Comparison of ENCODE assay signal across 8 mouse cellular contexts in genomic region chr14:46883871-46884441, GRCm38 (mm10). TPM values are rescaled to one million over a fixed set of nuclear protein-coding genes. Genes with fewer than 3 reads are reported as not detected.
A peak's percentile ranks its signal among the peaks of the same experiment; 100 is the strongest.
DNase-seq lines count a peak whose midpoint lies in the region; ATAC-seq and TF ChIP-seq lines count a peak whose summit lies in the region.

No protein-coding gene starts in this region.

- H3K36me3 ChIP-seq in erythroblast, embryonic 14.5 days (ENCODE audit: control insufficient read depth) = no peaks in the 10 kb centered on the region
- no peaks in the 10 kb centered on the region for H3K36me3 ChIP-seq in embryonic facial prominence, embryonic 11.5 days (replicated peaks; ENCODE audit: control insufficient read depth, insufficient read depth, low read depth, low read length)
- H3K36me3 ChIP-seq in midbrain, embryonic 16.5 days (ENCODE audit: control insufficient read depth, insufficient read depth, low read length) = no peaks in the 10 kb centered on the region
- H3K36me3 ChIP-seq in testis, adult 2 months (ENCODE audit: control insufficient read depth, insufficient read depth, low read length) = no peaks in the 10 kb centered on the region

- H3K27ac ChIP-seq in embryonic facial prominence, embryonic 11.5 days (replicated peaks; ENCODE audit: low read depth, low read length) = peak overlapping the region; percentile 83
- H3K27ac ChIP-seq in midbrain, embryonic 16.5 days (ENCODE audit: low read length) = peak overlapping the region; percentile 73
- H3K27ac ChIP-seq in testis, adult 2 months (ENCODE audit: control insufficient read depth, insufficient read depth, low read depth, low read length) = no peak overlapping the region

- H3K4me1 ChIP-seq in erythroblast, embryonic 14.5 days (ENCODE audit: control insufficient read depth) = no peaks in the 10 kb centered on the region
- H3K4me1 ChIP-seq in embryonic facial prominence, embryonic 11.5 days (ENCODE audit: control insufficient read depth, insufficient read depth, low read length) = peaks cover 7% of the 10 kb centered on the region; the same call in 1 of the 2 replicates
- peaks cover 22% of the 10 kb centered on the region for H3K4me1 ChIP-seq in midbrain, embryonic 16.5 days (ENCODE audit: control insufficient read depth, insufficient read depth, low read length)
- H3K4me1 ChIP-seq in testis, adult 2 months (ENCODE audit: control insufficient read depth, insufficient read depth, low read length) = peaks cover 24% of the 10 kb centered on the region

- TF ChIP-seq POLR2A in testis, adult 2 months (IDR thresholded peaks at IDR 0.05; ENCODE audit: control insufficient read depth, low read depth, low read length) = no peak

- peak; percentile 70 for DNase-seq in embryonic facial prominence, embryonic 11.5 days (ENCODE audit: low spot score)
- DNase-seq in heart, adult 9 months (ENCODE audit: low spot score in 2 of 2) = peak; percentile 42 to 62
- peak; percentile 17 for DNase-seq in kidney, adult 9 months
- peak; percentile 38 for DNase-seq in liver

- 0% methylated on average over 28 of the region's 29 CpGs for WGBS in embryonic facial prominence, embryonic 11.5 days
- under 1% methylated on average over 28 of the region's 29 CpGs for WGBS in midbrain, embryonic 16.5 days

- TF ChIP-seq CTCF in testis, adult 2 months (IDR thresholded peaks at IDR 0.05; ENCODE audit: control insufficient read depth, insufficient read depth, insufficient replicate concordance, low read depth, low read length) = no peak

- peak overlapping the region; percentile 63 for H3K9ac ChIP-seq in embryonic facial prominence, embryonic 11.5 days (replicated peaks; ENCODE audit: low read length)
- peak overlapping the region; percentile 69 for H3K9ac ChIP-seq in midbrain, embryonic 16.5 days (ENCODE audit: low read depth, low read length)

- peaks cover 8% of the 10 kb centered on the region; the same call in 1 of the 2 replicates for H3K9me3 ChIP-seq in erythroblast, embryonic 14.5 days (ENCODE audit: control insufficient read depth, low read length)
- no peaks in the 10 kb centered on the region for H3K9me3 ChIP-seq in embryonic facial prominence, embryonic 11.5 days (replicated peaks; ENCODE audit: control insufficient read depth, low read length)
- no peaks in the 10 kb centered on the region for H3K9me3 ChIP-seq in midbrain, embryonic 16.5 days (replicated peaks; ENCODE audit: control insufficient read depth, low read length, poor library complexity, severe bottlenecking)

- H3K27me3 ChIP-seq in erythroblast, embryonic 14.5 days (ENCODE audit: control insufficient read depth) = peaks cover 77% of the 10 kb centered on the region
- no peaks in the 10 kb centered on the region for H3K27me3 ChIP-seq in embryonic facial prominence, embryonic 11.5 days (ENCODE audit: control insufficient read depth, insufficient read depth, low read length)
- no peaks in the 10 kb centered on the region; the same call in 1 of the 2 replicates for H3K27me3 ChIP-seq in midbrain, embryonic 16.5 days (ENCODE audit: control insufficient read depth, insufficient read depth, low read depth, low read length)
- peaks cover 3% of the 10 kb centered on the region for H3K27me3 ChIP-seq in testis, adult 2 months (ENCODE audit: control insufficient read depth, insufficient read depth, low read length)

- peak overlapping the region; percentile 22 for H3K4me3 ChIP-seq in erythroblast, embryonic 14.5 days (replicated peaks)
- peak overlapping the region; percentile 73 for H3K4me3 ChIP-seq in embryonic facial prominence, embryonic 11.5 days (ENCODE audit: low read depth, low read length)
- H3K4me3 ChIP-seq in midbrain, embryonic 16.5 days (ENCODE audit: low read depth, low read length) = peak overlapping the region; percentile 50
- peak overlapping the region; percentile 71 for H3K4me3 ChIP-seq in testis, adult 2 months (ENCODE audit: control insufficient read depth, low read depth, low read length)

- ATAC-seq in erythroblast, adult 5-6 weeks (replicated peaks; ENCODE audit: low FRiP score, poor library complexity, severe bottlenecking) = no peak
- ATAC-seq in embryonic facial prominence, embryonic 11.5 days (replicated peaks; ENCODE audit: insufficient number of reproducible peaks, low FRiP score, low TSS enrichment, low read depth) = 0 out of 2 replicates have a peak, but pooled peaks have one; percentile 16
- peak; percentile 22 for ATAC-seq in midbrain, embryonic 16.5 days

- H3K4me2 ChIP-seq in embryonic facial prominence, embryonic 11.5 days (ENCODE audit: low read depth, low read length) = peak overlapping the region; percentile 96
- H3K4me2 ChIP-seq in midbrain, embryonic 16.5 days (ENCODE audit: low read length) = peak overlapping the region; percentile 98

RNA-seq across cellular contexts. Expression of gene Samd4, which starts 1.3 kb away (rescaled TPM):
- 0.01 and 0.14 TPM in 2 replicates for polyA plus RNA-seq in erythroblast, embryonic 14.5 days (2012)
- total RNA-seq in erythroblast, adult 5-6 weeks (2015; ENCODE audit: low replicate concordance) = 5.2 and 7.5 TPM in 2 replicates
- 4.0 and 11.5 TPM in 2 replicates for total RNA-seq in erythroblast, adult 5-6 weeks (2017; ENCODE audit: low replicate concordance)
- polyA plus RNA-seq in embryonic facial prominence, embryonic 11.5 days (2014; fragmentation: Nextera tagmentation; extraction: Ambion mirVana) = 3.5 and 3.6 TPM in 2 replicates
- 4.5 and 5.0 TPM in 2 replicates for polyA plus RNA-seq in midbrain, embryonic 16.5 days (2015; fragmentation: Nextera tagmentation; extraction: Ambion mirVana)
- polyA plus RNA-seq in testis, adult 2 months (2012; rRNA removed) = 693 and 832 TPM in 2 replicates

RNA-seq across cellular contexts. Expression of gene Cgrrf1, which starts 52.0 kb away (rescaled TPM):
- 2.4 and 2.7 TPM in 2 replicates for polyA plus RNA-seq in erythroblast, embryonic 14.5 days (2012)
- 15.0 and 21.3 TPM in 2 replicates for total RNA-seq in erythroblast, adult 5-6 weeks (2015; ENCODE audit: low replicate concordance)
- 11.1 and 13.0 TPM in 2 replicates for total RNA-seq in erythroblast, adult 5-6 weeks (2017; ENCODE audit: low replicate concordance)
- 32.1 and 33.9 TPM in 2 replicates for polyA plus RNA-seq in embryonic facial prominence, embryonic 11.5 days (2014; fragmentation: Nextera tagmentation; extraction: Ambion mirVana)
- 19.1 and 19.2 TPM in 2 replicates for polyA plus RNA-seq in midbrain, embryonic 16.5 days (2015; fragmentation: Nextera tagmentation; extraction: Ambion mirVana)
- 76.9 and 78.5 TPM in 2 replicates for polyA plus RNA-seq in testis, adult 2 months (2012; rRNA removed)

Comparison
In these comparisons a context has a peak if more than half of its experiments do, and no peak if none do; other contexts are left out.
1. H3K4me3 ChIP-seq: peak in every context shown above with its lines; median percentile 73 in embryonic facial prominence, embryonic 11.5 days; 71 in testis, adult 2 months; 50 in midbrain, embryonic 16.5 days; 22 in erythroblast, embryonic 14.5 days.
2. DNase-seq: peak in every context shown above with its lines; median percentile 70 in embryonic facial prominence, embryonic 11.5 days; 52 in heart, adult 9 months; 38 in liver; 17 in kidney, adult 9 months.
3. RNA of gene Samd4, which starts 1.3 kb away (polyA plus RNA-seq): 693 to 832 TPM in testis, adult 2 months; 4.5 to 5.0 TPM in midbrain, embryonic 16.5 days, 3.5 to 3.6 TPM in embryonic facial prominence, embryonic 11.5 days and 0.01 to 0.14 TPM in erythroblast, embryonic 14.5 days; every median in the first group is over 100 times any median in the second.